Mouse (Mus musculus) activated CD4-positive, CD25-positive, alpha-beta regulatory T cell, adult 9 weeks (primary cell): ENCODE results near the gene Arhgef7. TPM values are rescaled to one million over a fixed set of nuclear protein-coding genes. Genes with fewer than 3 reads are reported as not detected.

Source experiments
- polyA plus RNA-seq: library from polyadenylated mRNA; unstranded; fragments of 100-300 nt; shearing (Covaris generic); gene quantifications from one replicate; pipeline ENCODE4 v1.2.1, GENCODE M21; 2017

Gene Arhgef7
- 15.7 TPM for polyA plus RNA-seq

GRCm38 (mm10) chr8:11727651-11728481 is at the start of gene Arhgef7:
Gene Arhgef7 (plus strand): TSS chr8:11727721.

GRCm38 (mm10) chr8:11701033-11701362 is 26.5 kb upstream of the Arhgef7 start, which contains the start of gene 1700016D06Rik:
Gene 1700016D06Rik (minus strand): TSS chr8:11701063.

GRCm38 (mm10) chr8:11840174-11840573 is 112.7 kb downstream of the Arhgef7 start, which contains the start of gene Tex29:
Gene Tex29 (plus strand): TSS chr8:11840474.

Other genes starting within 250 kb of the Arhgef7 start
- gene Rab20, start 249.0 kb upstream of the Arhgef7 start, polyA plus RNA-seq = 9.0 TPM
- gene Naxd, start 230.2 kb upstream of the Arhgef7 start, polyA plus RNA-seq = 71.6 TPM
- 19.7 TPM for gene Cars2, start 176.9 kb upstream of the Arhgef7 start, polyA plus RNA-seq
- 58.4 TPM for gene Ing1, start 172.2 kb upstream of the Arhgef7 start, polyA plus RNA-seq
- gene Ankrd10, start 92.0 kb upstream of the Arhgef7 start, polyA plus RNA-seq = 74.3 TPM
- gene 1700016D06Rik, start 26.7 kb upstream of the Arhgef7 start, polyA plus RNA-seq = not detected
- gene Tex29, start 112.8 kb downstream of the Arhgef7 start, polyA plus RNA-seq = not detected